Mouse (Mus musculus): ENCODE data around the gene Ifrd2. TPM values are rescaled to one million over a fixed set of nuclear protein-coding genes. Genes with fewer than 3 reads are reported as not detected.

The Ifrd2 gene
- polyA plus RNA-seq, 1 experiment from 2014 or later, result 19.1 TPM

DNA sequence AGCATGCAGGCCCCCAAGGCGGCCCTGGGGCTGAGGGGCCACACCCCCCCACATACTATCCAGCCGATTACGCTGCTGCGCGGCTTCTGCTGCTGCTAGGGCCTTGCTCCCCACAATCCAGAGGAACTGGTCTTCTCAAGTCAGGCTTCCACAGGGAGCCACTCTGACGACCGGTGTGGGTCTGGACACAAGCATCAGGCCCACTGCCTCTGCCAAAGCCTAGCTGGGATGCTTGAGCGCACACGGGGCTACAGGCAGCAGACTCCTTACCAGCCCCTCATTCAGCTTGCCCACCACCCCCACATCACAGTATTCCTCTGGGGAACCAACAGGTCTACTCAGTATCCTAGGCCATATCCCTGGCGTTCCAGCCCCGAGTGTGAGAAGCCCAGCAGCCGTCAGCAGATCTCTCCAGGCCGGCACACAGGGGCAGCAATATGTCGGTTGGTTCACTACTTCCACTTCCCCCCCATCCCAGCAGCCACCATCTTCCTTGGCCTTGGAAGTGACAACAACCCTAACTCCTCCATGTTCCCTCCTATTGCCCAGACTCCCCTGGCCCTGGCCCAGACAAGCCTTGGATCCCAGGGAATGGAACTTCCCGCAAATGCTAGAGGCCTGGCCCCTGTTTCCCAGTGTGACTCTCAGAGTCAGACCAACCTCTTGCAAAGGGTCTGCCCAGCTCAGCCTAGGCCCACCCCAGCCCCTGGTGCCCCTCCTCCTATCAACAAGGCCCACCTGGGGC, 46.4 kb downstream of the Ifrd2 start:
- in situ Hi-C loops (cut with MboI; ENCODE audit: low pct_unique_long_range_greater_than_20kb), result no loop called here
- CTCF ChIA-PET, result no interaction called here
- DNase-seq (ENCODE audit: low read depth, low spot score) (no peak), ATAC-seq (no peak)
- no peaks in the 10 kb centered on the region for H3K27me3 ChIP-seq
- POLR2A ChIA-PET, result interaction anchor here (1.4 kb wide), 1 partner anchor 15 kb away, joined by 4 read pairs; no protein-coding TSS in a partner anchor
- no peak for TF ChIP-seq CTCF (IDR thresholded peaks at IDR 0.05)

DNA sequence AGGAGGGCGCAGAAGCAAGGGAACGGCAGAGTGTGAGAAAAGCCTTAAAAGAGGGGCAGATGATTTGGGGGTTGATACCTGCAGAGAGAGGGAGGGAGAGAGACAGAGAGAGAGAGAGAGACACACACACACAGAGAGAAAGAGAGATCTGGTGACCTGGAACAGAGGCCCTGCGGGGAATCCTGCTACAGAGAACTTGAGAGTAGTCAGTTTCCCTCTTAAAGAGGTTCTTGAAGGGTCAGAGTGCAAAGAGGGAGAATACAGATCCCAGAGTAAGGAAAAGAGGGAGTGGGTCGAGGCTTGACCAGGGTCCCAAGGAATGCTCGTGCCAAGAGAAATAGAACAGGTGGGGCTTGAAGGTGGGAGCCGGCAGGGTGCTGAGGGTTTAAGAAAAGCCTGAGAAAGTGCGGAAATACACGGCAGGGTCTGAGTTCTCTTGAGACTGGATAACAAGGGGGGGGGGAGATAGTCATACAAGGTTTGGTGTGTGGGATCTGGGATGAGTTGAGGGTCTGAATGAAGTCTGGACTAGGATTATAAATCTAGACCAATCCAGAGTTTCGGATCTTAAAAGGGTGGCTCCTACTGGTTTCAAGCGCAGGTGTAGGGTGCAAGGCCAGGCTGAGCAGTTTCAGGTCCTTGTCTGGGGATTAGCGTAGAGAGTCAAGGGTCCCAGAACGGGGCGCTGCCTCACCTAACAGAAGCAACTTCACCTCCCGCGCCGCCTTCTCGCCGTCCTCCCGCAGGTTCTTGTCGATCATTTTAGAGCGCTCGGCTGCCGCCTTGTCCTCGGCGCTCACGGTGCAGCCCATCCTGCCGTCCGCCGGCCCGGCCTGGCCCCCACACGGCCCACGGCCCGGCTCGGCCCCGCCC, 47.2 kb downstream of the Ifrd2 start:
- no peaks in the 10 kb centered on the region for H3K27me3 ChIP-seq
- no peak for TF ChIP-seq CTCF (IDR thresholded peaks at IDR 0.05)
- no peak for DNase-seq (ENCODE audit: low read depth, low spot score)
- POLR2A ChIA-PET, result interaction anchor here (0.6 to 1.4 kb wide), 4 partner anchors 8 to 46 kb away, joined by 3 to 7 read pairs (median 4); no protein-coding TSS in a partner anchor
- in situ Hi-C loops (cut with MboI; ENCODE audit: low pct_unique_long_range_greater_than_20kb), result no loop called here
- CTCF ChIA-PET, result interaction anchor here (1.1 to 1.9 kb wide), 3 partner anchors 10 to 22 kb away, joined by 3 to 13 read pairs (median 8); no protein-coding TSS in a partner anchor
- ATAC-seq, result no peak

DNA sequence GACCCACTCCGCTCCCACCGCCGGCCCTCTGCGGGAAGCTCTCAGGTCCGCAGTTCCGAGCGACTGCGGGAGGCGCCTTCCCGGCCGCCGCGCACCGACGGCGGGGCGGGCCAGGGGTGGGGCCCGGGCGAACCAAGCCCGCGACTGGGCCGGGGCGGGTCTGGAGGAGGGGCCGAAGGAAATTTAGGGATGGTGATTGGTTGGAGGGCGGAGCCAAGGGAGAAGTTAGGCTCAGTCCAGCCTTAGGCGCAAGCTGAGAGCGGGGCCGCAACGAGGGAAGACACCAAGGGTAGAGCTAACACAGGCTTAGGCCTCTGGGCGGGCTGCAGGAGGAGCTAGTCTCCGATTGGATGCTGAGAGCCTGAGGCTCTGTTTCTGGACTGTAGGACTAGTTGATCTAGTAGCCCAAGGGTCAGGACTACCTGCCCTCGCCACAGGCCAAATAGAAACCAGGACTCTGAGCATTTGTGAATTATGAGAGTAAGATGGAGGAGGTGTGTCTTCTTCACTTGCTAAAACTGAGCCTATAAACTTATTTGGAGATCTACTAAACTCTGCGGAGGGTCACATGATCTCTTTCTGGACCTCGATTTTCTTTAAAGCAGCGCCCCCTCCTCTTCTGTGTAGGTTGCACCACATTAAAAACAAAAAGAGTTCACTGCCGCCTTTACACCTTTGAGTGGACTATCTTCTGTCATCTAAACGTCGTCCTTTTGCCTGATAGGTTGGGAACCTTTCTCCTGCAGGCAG, 48.0 kb downstream of the Ifrd2 start, which contains the start of gene Gnai2:
Gnai2 (minus strand) TSS at position 89 of the 750 bp plus-strand sequence.
- in situ Hi-C loops (cut with MboI; ENCODE audit: low pct_unique_long_range_greater_than_20kb), result no loop called here
- ATAC-seq (peak; percentile 89), DNase-seq (ENCODE audit: low read depth, low spot score) (peak; percentile 79)
- ChIA-PET CTCF (interaction anchor here (0.7 to 1.9 kb wide), 6 partner anchors 9 to 33 kb away, joined by 3 to 13 read pairs (median 4); no protein-coding TSS in a partner anchor), POLR2A (interaction anchor here (0.6 to 1.0 kb wide), 4 partner anchors 9 to 80 kb away, joined by 3 to 7 read pairs (median 4); no protein-coding TSS in a partner anchor)
- no peak for TF ChIP-seq CTCF (IDR thresholded peaks at IDR 0.05)
- H3K27me3 ChIP-seq, result no peaks in the 10 kb centered on the region

DNA sequence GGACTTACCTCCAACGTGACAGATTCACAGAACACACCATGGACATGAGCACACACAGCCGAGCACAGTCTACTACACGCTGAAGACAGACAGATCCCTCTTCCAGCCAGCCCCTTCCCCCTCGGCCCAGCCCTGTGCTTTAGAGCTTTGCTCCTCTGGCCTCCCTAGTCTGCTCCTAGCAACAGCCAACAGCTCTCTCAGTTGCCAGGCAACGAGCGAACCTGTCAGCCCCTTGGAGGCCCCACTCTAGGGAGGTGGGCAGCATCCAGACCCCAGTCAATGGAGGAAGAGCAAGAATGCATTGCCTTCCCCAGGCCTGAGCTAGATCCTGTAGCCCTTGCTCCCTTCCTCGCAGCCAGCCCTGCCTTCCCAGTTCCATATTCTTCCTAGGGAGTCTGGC, 49.6 kb downstream of the Ifrd2 start:
- no peak for DNase-seq (ENCODE audit: low read depth, low spot score)
- POLR2A ChIA-PET, result no interaction called here

DNA sequence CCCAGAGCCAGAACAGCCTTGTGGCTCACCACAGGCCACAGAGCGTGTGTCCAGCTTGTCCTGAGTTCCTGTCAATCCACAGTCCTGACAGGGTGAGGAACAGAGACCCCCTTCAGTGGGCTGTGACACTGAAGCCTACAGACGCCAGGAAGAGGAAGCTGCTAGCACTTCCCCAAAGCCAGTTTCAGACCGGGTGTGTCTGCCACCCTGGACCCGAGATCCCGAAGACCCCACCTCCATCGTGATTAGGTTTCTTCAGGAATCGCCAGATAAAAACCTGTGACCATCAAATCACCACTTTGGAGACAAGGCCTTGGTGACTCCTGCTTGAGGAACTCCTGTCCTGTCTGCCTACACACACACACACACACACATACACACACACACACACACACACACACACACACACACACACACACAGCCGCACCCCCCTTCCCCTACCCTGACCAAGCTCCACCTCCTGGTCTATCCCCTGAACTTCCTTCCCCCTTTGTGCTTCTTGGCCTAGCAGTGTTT, 52.9 kb downstream of the Ifrd2 start:
- H3K27me3 ChIP-seq, result no peaks in the 10 kb centered on the region
- in situ Hi-C loops (cut with MboI; ENCODE audit: low pct_unique_long_range_greater_than_20kb), result loop anchor here (5.0 kb wide), 3 partner anchors 33 to 97 kb away; partner anchors contain the start of genes Gnat1 and Sema3b

More for the DNA sequence above, 49.6 kb downstream of the Ifrd2 start:
- in situ Hi-C loops (cut with MboI; ENCODE audit: low pct_unique_long_range_greater_than_20kb), result no loop called here
- no peak for ATAC-seq
- H3K27me3 ChIP-seq, result no peaks in the 10 kb centered on the region
- TF ChIP-seq CTCF (IDR thresholded peaks at IDR 0.05), result no peak
- CTCF ChIA-PET, result no interaction called here

DNA sequence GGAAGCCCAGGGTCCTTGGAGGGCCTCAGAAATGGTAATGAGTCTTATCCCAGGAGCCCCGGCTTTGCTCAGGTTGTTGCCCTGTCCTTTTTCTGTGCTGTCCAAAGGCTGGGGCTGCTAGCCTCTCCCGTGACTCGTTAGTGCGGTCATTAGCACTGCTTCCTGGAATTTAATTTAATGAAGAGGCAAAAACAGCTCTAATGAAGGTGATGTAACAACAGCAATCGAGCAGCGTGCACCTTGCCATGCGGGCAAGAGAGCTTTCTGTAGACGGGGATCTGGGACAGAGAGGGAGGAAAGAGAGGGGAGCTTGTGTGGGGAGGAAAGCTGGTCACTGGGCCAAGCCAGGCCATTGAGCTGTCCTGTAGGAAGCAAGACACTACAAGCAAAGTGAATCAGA, 54.2 kb downstream of the Ifrd2 start:
- TF ChIP-seq CTCF (IDR thresholded peaks at IDR 0.05), result no peak
- in situ Hi-C loops (cut with MboI; ENCODE audit: low pct_unique_long_range_greater_than_20kb), result loop anchor here (5.0 kb wide), 3 partner anchors 34 to 96 kb away; partner anchors contain the start of genes Gnat1 and Sema3b
- ChIA-PET POLR2A (interaction anchor here (0.9 kb wide), 1 partner anchor 73 kb away, joined by 3 read pairs; no protein-coding TSS in a partner anchor), CTCF (interaction anchor here (1.5 to 8.7 kb wide), 2 partner anchors 15 to 32 kb away, joined by 3 to 91 read pairs; partner anchors contain the start of gene Sema3b)
- ATAC-seq (no peak), DNase-seq (ENCODE audit: low read depth, low spot score) (no peak)
- no peaks in the 10 kb centered on the region for H3K27me3 ChIP-seq

More for the DNA sequence above, 52.9 kb downstream of the Ifrd2 start:
- ATAC-seq (no peak), DNase-seq (ENCODE audit: low read depth, low spot score) (no peak)
- CTCF ChIA-PET, result interaction anchor here (1.5 to 8.7 kb wide), 3 partner anchors 14 to 38 kb away, joined by 3 to 91 read pairs (median 7); partner anchors contain the start of gene Sema3b
- POLR2A ChIA-PET, result interaction anchor here (0.9 kb wide), 1 partner anchor 72 kb away, joined by 3 read pairs; no protein-coding TSS in a partner anchor
- TF ChIP-seq CTCF (IDR thresholded peaks at IDR 0.05), result no peak

Other genes with a start within 250 kb of the Ifrd2 start
- gene Hemk1, start 249.3 kb upstream of the Ifrd2 start, polyA plus RNA-seq (2021), result 19.2 TPM
- 1.2 TPM for gene 6430571L13Rik, start 247.0 kb upstream of the Ifrd2 start, polyA plus RNA-seq (2021)
- gene Cacna2d2, start 188.0 kb upstream of the Ifrd2 start, polyA plus RNA-seq (2021), result 0.01 TPM
- gene Tmem115, start 53.7 kb upstream of the Ifrd2 start, polyA plus RNA-seq (2021), result 41.1 TPM
- gene Cyb561d2, start 45.4 kb upstream of the Ifrd2 start, polyA plus RNA-seq (2021), result 26.2 TPM
- gene Nprl2, start 45.4 kb upstream of the Ifrd2 start, polyA plus RNA-seq (2021), result 32.0 TPM
- gene Zmynd10, start 40.3 kb upstream of the Ifrd2 start, polyA plus RNA-seq (2021), result 7.3 TPM
- gene Rassf1, start 36.1 kb upstream of the Ifrd2 start, polyA plus RNA-seq (2021), result 51.8 TPM
- gene Tusc2, start 24.4 kb upstream of the Ifrd2 start, polyA plus RNA-seq (2021), result 30.1 TPM
- 34.4 TPM for gene Hyal2, start 19.7 kb upstream of the Ifrd2 start, polyA plus RNA-seq (2021)
- gene Hyal1, start 10.7 kb upstream of the Ifrd2 start, polyA plus RNA-seq (2021), result 1.2 TPM
- 11.3 TPM for gene Naa80, start 8.8 kb upstream of the Ifrd2 start, polyA plus RNA-seq (2021)
- 1.1 TPM for gene Hyal3, start 6.8 kb upstream of the Ifrd2 start, polyA plus RNA-seq (2021)
- gene Sema3b, start 21.6 kb downstream of the Ifrd2 start, polyA plus RNA-seq (2021), result 39.1 TPM
- 592 TPM for gene Gnai2, start 47.7 kb downstream of the Ifrd2 start, polyA plus RNA-seq (2021)
- gene Slc38a3, start 81.9 kb downstream of the Ifrd2 start, polyA plus RNA-seq (2021), result 0.13 TPM
- 2.2 TPM for gene Gnat1, start 92.1 kb downstream of the Ifrd2 start, polyA plus RNA-seq (2021)
- 272 TPM for gene Sema3f, start 122.8 kb downstream of the Ifrd2 start, polyA plus RNA-seq (2021)
- 113 TPM for gene Rbm5, start 183.4 kb downstream of the Ifrd2 start, polyA plus RNA-seq (2021)

Data from Patski (cell line).